In genomic region chr3:82857414-82858077, GRCm38 (mm10) we compare ENCODE assay signal across 10 mouse cellular contexts. TPM values are rescaled to one million over a fixed set of nuclear protein-coding genes. Genes with fewer than 3 reads are reported as not detected.
DNase-seq lines count a peak whose midpoint lies in the region; ATAC-seq and TF ChIP-seq lines count a peak whose summit lies in the region.
"Had no signal": no experiment of that assay in that cellular context is flagged by ENCODE, and none has a peak within 500 bp of the region (broad histone marks: within the 10 kb centered on the region; RNA-seq: fewer than 3 reads in every experiment).

No protein-coding gene starts in this region.

- H3K4me2 ChIP-seq in hindbrain, embryonic 13.5 days, result no peak overlapping the region
- H3K4me2 ChIP-seq in embryonic facial prominence, embryonic 14.5 days (ENCODE audit: low read depth, low read length), result no peak overlapping the region
- no peak overlapping the region for H3K4me2 ChIP-seq in lung, postnatal 0 days (replicated peaks; ENCODE audit: low read depth, low read length)
- H3K4me2 ChIP-seq: hindbrain, embryonic 15.5 days had no signal

- H3K27ac ChIP-seq in hindbrain, embryonic 10.5 days, result no peak overlapping the region
- no peak overlapping the region for H3K27ac ChIP-seq in hindbrain, embryonic 13.5 days
- no peak overlapping the region for H3K27ac ChIP-seq in embryonic facial prominence, embryonic 14.5 days (replicated peaks; ENCODE audit: low read depth, low read length)
- H3K27ac ChIP-seq in lung, postnatal 0 days (ENCODE audit: low read length), result no peak overlapping the region
- H3K27ac ChIP-seq: hindbrain, embryonic 15.5 days had no signal

- ATAC-seq in hindbrain, embryonic 13.5 days (ENCODE audit: low FRiP score), result no peak; the same call in 1 of the 2 replicates
- ATAC-seq in embryonic facial prominence, embryonic 14.5 days (ENCODE audit: low read depth), result no peak
- no peak for ATAC-seq in lung, postnatal 0 days

- no peaks in the 10 kb centered on the region for H3K9me3 ChIP-seq in hindbrain, embryonic 10.5 days
- no peaks in the 10 kb centered on the region for H3K9me3 ChIP-seq in hindbrain, embryonic 13.5 days
- H3K9me3 ChIP-seq in embryonic facial prominence, embryonic 14.5 days (ENCODE audit: control insufficient read depth, low read length), result no peaks in the 10 kb centered on the region
- no peaks in the 10 kb centered on the region for H3K9me3 ChIP-seq in lung, postnatal 0 days (ENCODE audit: low read length)
- H3K9me3 ChIP-seq: hindbrain, embryonic 15.5 days; megakaryocyte, embryonic 14.5 days had no signal

- H3K36me3 ChIP-seq in hindbrain, embryonic 10.5 days, result no peaks in the 10 kb centered on the region
- no peaks in the 10 kb centered on the region for H3K36me3 ChIP-seq in hindbrain, embryonic 13.5 days
- no peaks in the 10 kb centered on the region for H3K36me3 ChIP-seq in embryonic facial prominence, embryonic 14.5 days (ENCODE audit: control insufficient read depth, insufficient read depth, low read length)
- no peaks in the 10 kb centered on the region for H3K36me3 ChIP-seq in lung, postnatal 0 days (ENCODE audit: insufficient read depth, low read length)
- H3K36me3 ChIP-seq: hindbrain, embryonic 15.5 days had no signal

- no peak overlapping the region for H3K4me3 ChIP-seq in hindbrain, embryonic 10.5 days
- H3K4me3 ChIP-seq in hindbrain, embryonic 13.5 days, result no peak overlapping the region
- H3K4me3 ChIP-seq in embryonic facial prominence, embryonic 14.5 days (ENCODE audit: low read depth, low read length), result no peak overlapping the region
- no peak overlapping the region for H3K4me3 ChIP-seq in lung, postnatal 0 days (ENCODE audit: low read depth, low read length)
- H3K4me3 ChIP-seq: hindbrain, embryonic 15.5 days; megakaryocyte, embryonic 14.5 days had no signal

- no peak overlapping the region for H3K9ac ChIP-seq in hindbrain, embryonic 13.5 days
- H3K9ac ChIP-seq in embryonic facial prominence, embryonic 14.5 days (ENCODE audit: low read depth, low read length), result no peak overlapping the region
- H3K9ac ChIP-seq in lung, postnatal 0 days (replicated peaks; ENCODE audit: low read depth), result no peak overlapping the region
- H3K9ac ChIP-seq: hindbrain, embryonic 15.5 days had no signal

- no peak for TF ChIP-seq EP300 in lung, postnatal 0 days (IDR thresholded peaks at IDR 0.05)

- WGBS in hindbrain, embryonic 10.5 days, result 24% methylated on average over 4 of the region's 4 CpGs
- WGBS in hindbrain, embryonic 13.5 days, result 26% methylated on average over 4 of the region's 4 CpGs
- 15% methylated on average over 4 of the region's 4 CpGs for WGBS in embryonic facial prominence, embryonic 14.5 days
- WGBS in lung, postnatal 0 days, result 21% methylated on average over 4 of the region's 4 CpGs

- peak; percentile 17 for DNase-seq in hindbrain, embryonic 10.5 days (ENCODE audit: low spot score)
- peak; percentile 57 for DNase-seq in 416B (ENCODE audit: low read depth)
- DNase-seq in NIH3T3 (ENCODE audit: low read depth), result peak; percentile 67
- DNase-seq in embryonic facial prominence, embryonic 14.5 days (ENCODE audit: low spot score), result peak; percentile 45
- peak; percentile 35 for DNase-seq in lung, postnatal 0 days (ENCODE audit: low spot score)
- DNase-seq in ovary, postnatal 14 days (ENCODE audit: low spot score), result no peak
- no peak for DNase-seq in urinary bladder, adult 18-20 months (ENCODE audit: low spot score in 2 of 2)

- no peaks in the 10 kb centered on the region for H3K27me3 ChIP-seq in hindbrain, embryonic 10.5 days (ENCODE audit: insufficient read depth, poor library complexity, severe bottlenecking)
- H3K27me3 ChIP-seq in hindbrain, embryonic 13.5 days, result no peaks in the 10 kb centered on the region
- no peaks in the 10 kb centered on the region for H3K27me3 ChIP-seq in embryonic facial prominence, embryonic 14.5 days (replicated peaks; ENCODE audit: control insufficient read depth, insufficient read depth, low read length)
- H3K27me3 ChIP-seq in lung, postnatal 0 days (replicated peaks; ENCODE audit: insufficient read depth, low read length), result no peaks in the 10 kb centered on the region
- H3K27me3 ChIP-seq: hindbrain, embryonic 15.5 days had no signal

- TF ChIP-seq CTCF in lung, postnatal 0 days (IDR thresholded peaks at IDR 0.05), result peak; percentile 67

- H3K4me1 ChIP-seq in hindbrain, embryonic 10.5 days (replicated peaks), result no peaks in the 10 kb centered on the region
- no peaks in the 10 kb centered on the region for H3K4me1 ChIP-seq in hindbrain, embryonic 13.5 days (replicated peaks)
- no peaks in the 10 kb centered on the region for H3K4me1 ChIP-seq in embryonic facial prominence, embryonic 14.5 days (ENCODE audit: control insufficient read depth, insufficient read depth, low read length)
- no peaks in the 10 kb centered on the region for H3K4me1 ChIP-seq in lung, postnatal 0 days (ENCODE audit: insufficient read depth, low read depth, low read length)
- H3K4me1 ChIP-seq: hindbrain, embryonic 15.5 days had no signal

RNA-seq across cellular contexts. Expression of gene Rbm46, which starts 18.7 kb away (rescaled TPM):
- polyA plus RNA-seq in hindbrain, embryonic 10.5 days (2016; fragmentation: Nextera tagmentation; extraction: Ambion mirVana), result 1.9 and 2.2 TPM in 2 replicates
- polyA plus RNA-seq in hindbrain, embryonic 13.5 days (2015; fragmentation: Nextera tagmentation; extraction: Ambion mirVana), result 2.3 and 2.4 TPM in 2 replicates
- polyA plus RNA-seq in embryonic facial prominence, embryonic 14.5 days (2014; fragmentation: Nextera tagmentation; extraction: Ambion mirVana), result 5.5 and 6.0 TPM in 2 replicates
- 5.9 and 7.6 TPM in 2 replicates for polyA plus RNA-seq in lung, postnatal 0 days (2015; fragmentation: Nextera tagmentation; extraction: Ambion mirVana)

RNA-seq across cellular contexts. Expression of gene Lrat, which starts 46.2 kb away (rescaled TPM):
- not detected in 2 replicates for polyA plus RNA-seq in hindbrain, embryonic 10.5 days (2016; fragmentation: Nextera tagmentation; extraction: Ambion mirVana)
- polyA plus RNA-seq in hindbrain, embryonic 13.5 days (2015; fragmentation: Nextera tagmentation; extraction: Ambion mirVana), result 0.05 and 0.13 TPM in 2 replicates
- 0.17 and 0.36 TPM in 2 replicates for polyA plus RNA-seq in embryonic facial prominence, embryonic 14.5 days (2014; fragmentation: Nextera tagmentation; extraction: Ambion mirVana)
- polyA plus RNA-seq in lung, postnatal 0 days (2015; fragmentation: Nextera tagmentation; extraction: Ambion mirVana), result 0.48 and 0.64 TPM in 2 replicates

Comparison
In these comparisons a context has a peak if more than half of its experiments do, and no peak if none do; other contexts are left out.
1. DNase-seq: peak in hindbrain, embryonic 10.5 days (single experiment), 416B (single experiment), NIH3T3 (single experiment), embryonic facial prominence, embryonic 14.5 days (single experiment) and lung, postnatal 0 days (single experiment); none in ovary, postnatal 14 days (single experiment) and urinary bladder, adult 18-20 months (0 of 2).